Mouse (Mus musculus) heart, adult 18-20 months (tissue): ENCODE measurements around the gene Cfap126. TPM values are rescaled to one million over a fixed set of nuclear protein-coding genes. Genes with fewer than 3 reads are reported as not detected.
"Not testable (repeated sequence)": the region's sequence is repeated elsewhere in the genome, so short reads cannot be mapped to it uniquely, and the experiment has no call there.

Experiments
- DNase-seq, 2 experiments: peaks; one replicate each; pipeline ENCODE4 v3.0.0; 2021 to 2022; ENCODE audit warnings: mixed read lengths in 1 of 2
- long read RNA-seq, 2 experiments: library from polyadenylated mRNA; stranded (forward); transcript quantifications; one replicate each; pipeline ENCODE4 v2.0.0; 2021
- total RNA-seq, 2 experiments: library from RNA; stranded (reverse); gene quantifications; 2 replicates each; pipeline ENCODE4 v1.2.3; 2021

Gene Cfap126
- 1 to 10 TPM in 1 of 2 experiments, under 1 TPM in 1; 0.60 to 1.4 TPM for total RNA-seq
- long read RNA-seq, experiment 1, partial matches to known transcripts = 1 of 1 reads
- long read RNA-seq, experiment 1, other reads (novel, unspliced or antisense) = 0 of 1 reads
- long read RNA-seq, experiment 2, partial matches to known transcripts = 1 of 2 reads
- long read RNA-seq, experiment 2, other reads (novel, unspliced or antisense) = 0 of 2 reads

DNA sequence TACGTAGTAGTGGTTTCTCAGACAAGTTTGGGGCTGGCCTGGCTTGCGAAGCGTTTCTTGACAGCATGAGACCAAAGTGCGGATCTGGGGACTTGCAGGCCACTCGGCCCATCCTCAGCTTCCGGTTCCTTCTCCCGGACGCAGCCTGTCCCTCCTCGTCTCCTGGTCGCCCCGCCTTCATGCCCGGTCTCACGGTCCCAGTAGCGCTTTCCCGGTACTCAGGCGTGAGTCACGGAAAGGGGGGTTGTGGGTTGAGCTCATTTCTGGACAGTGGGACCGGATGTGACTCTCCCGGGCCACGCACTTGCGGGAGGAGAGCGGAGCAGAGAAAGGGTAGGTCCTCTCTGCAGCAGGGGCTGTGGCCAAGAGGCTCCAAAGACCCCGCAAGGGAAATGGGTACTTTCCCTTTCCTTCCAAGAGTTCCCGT lies at the start of gene Cfap126:
Cfap126 (plus strand) TSS at position 46 of the 427 bp plus-strand sequence.
- DNase-seq = peak; percentile 92 to 96

GRCm38 (mm10) chr1:171064491-171065242 lies 49.1 kb upstream of the Cfap126 start, which contains the start of gene Fcgr3:
Gene Fcgr3 (minus strand): TSS chr1:171064935.
- DNase-seq = peak; percentile 86 to 89

DNA sequence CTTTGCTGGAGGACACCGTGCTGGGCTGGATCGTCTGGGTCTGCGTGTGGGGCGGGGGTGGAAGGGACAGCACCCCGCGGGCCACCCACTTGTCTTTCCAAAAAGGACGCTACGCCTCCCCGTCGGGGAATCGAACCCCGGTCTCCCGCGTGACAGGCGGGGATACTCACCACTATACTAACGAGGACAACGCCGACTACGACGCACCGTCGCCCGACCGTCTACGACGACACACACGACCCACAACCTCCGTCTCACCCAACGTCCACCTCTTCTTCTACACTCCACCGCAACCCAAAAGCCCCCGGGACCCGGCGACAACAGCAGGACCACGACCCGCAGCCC lies 48.5 kb upstream of the Cfap126 start:
- peak; percentile 55 to 63 for DNase-seq

DNA sequence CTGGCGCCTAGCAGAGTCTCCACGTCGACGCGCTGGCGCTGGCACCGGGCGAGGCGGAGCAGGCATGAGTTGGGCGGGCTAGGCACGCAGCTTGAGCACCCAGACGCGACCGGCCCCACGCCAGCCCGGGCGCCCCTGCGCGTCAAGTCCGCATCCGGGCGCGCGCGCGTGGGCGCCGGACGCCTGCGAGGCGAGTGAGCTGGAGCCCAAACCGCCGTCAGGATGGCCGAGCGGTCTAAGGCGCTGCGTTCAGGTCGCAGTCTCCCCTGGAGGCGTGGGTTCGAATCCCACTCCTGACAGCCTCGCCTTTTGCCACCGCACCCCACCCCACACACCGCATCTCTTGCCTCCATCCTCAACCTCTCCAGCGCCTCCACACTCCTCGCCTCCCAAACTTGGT lies 48.0 kb upstream of the Cfap126 start:
- peak in 1 of 2 experiments; percentile 45 for DNase-seq

GRCm38 (mm10) chr1:171066583-171066982 lies 47.1 kb upstream of the Cfap126 start:
- peak in 1 of 2 experiments; percentile 54 for DNase-seq

DNA sequence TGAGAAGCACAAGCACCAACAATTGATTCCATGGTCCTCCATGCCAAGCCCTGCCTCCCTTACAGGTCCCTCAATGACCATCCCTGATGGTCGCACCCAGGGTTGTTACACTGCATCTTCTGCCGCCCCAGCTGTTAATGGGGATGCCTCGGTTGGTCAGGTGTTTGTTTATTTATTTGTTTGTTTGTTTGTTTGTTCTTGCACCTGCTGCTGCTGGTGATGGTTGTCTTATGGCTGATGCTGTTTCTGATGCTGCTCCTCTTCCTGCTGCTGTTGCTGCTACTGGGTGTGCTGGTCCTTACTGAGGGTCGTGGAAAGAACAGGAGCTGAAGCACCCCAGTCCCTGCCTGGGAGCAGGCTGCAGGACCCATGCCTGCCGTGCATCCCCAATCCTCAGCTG lies 45.8 kb upstream of the Cfap126 start:
- not testable (repeated sequence) for DNase-seq

DNA sequence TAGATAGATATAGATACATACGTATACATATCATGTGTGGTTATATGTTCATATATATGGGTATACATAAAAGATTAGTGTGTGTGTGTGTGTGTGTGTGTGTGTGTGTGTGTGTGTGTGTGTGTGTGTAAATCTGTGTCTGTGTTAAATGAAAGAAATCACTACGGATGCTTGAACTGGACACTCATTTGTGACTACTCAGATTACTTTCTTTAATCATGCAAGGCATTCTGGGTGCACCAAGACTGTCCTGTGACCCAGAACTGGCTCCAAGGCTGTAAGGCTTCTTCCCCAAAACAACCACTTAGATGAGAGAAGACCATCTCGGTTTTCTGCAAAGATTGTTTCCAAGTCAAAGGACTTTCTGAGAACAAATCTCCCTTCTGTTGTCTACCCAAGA lies 44.2 kb upstream of the Cfap126 start:
- DNase-seq = peak in 1 of 2 experiments; percentile 39

DNA sequence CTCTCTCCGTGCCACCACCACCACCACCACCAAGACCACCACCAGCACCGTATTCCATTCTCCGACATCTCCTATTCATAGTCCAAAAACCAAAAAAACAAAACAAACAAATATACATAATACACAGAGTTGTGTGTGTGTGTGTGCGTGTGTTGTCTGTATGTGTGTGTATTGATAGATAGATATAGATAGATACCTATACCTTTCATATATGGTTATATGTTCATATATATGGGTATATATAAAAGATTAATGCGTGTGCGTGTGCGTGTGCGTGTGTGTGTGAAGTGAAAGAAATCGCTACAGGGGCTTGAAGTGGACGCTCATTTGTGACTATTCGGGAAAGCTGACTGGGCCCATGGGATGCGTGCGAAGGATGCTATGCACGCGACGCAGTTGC lies 42.8 kb upstream of the Cfap126 start:
- DNase-seq = not testable (repeated sequence)

DNA sequence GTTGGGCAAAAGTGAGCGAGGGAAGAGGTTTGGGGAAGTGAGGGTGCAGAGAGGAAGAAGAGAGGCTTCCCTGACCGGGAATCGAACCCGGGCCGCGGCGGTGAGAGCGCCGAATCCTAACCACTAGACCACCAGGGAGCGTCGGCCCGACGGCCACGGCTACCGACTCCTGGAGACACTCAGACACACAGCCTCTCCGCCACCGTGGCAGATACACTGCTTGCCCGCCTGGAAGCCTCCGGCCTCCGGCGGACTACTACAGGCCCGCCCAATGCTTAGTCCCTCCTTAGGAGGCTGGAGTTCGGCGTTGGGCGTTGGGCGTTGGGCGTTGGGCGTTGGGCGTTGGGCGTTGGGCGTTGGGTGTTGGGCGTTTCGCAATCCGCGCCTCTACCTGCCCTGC lies 42.0 kb upstream of the Cfap126 start:
- not testable (repeated sequence) for DNase-seq

DNA sequence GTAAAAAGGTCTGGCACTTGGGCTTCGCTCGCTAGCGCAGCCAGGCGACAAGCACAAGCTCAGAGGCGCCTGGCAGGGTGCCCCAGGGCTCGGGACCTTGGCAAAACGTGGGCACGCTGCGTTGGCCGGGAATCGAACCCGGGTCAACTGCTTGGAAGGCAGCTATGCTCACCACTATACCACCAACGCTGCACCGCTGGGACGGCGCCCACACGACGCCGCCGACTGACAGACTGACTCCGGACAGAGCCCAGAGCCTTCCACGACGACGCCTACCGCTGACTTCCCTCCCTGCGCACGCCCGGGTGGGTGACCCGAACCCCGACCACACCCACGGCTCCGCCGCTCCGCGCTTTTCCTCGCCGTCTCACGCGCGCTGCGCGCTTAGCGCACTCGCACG lies 41.5 kb upstream of the Cfap126 start:
- not testable (repeated sequence) for DNase-seq

- DNase-seq = peak; percentile 57 to 77
Observed at GRCm38 (mm10) chr1:171074283-171074682, 39.4 kb upstream of the Cfap126 start.

GRCm38 (mm10) chr1:171076176-171076575 lies 37.5 kb upstream of the Cfap126 start:
- not testable (repeated sequence) for DNase-seq

- not testable (repeated sequence) for DNase-seq
Observed at GRCm38 (mm10) chr1:171077192-171077591, 36.5 kb upstream of the Cfap126 start.

- DNase-seq = peak; percentile 56 to 59
Observed at GRCm38 (mm10) chr1:171077955-171078354, 35.8 kb upstream of the Cfap126 start.

- DNase-seq = not testable (repeated sequence)
Observed at GRCm38 (mm10) chr1:171078419-171078818, 35.3 kb upstream of the Cfap126 start.

DNA sequence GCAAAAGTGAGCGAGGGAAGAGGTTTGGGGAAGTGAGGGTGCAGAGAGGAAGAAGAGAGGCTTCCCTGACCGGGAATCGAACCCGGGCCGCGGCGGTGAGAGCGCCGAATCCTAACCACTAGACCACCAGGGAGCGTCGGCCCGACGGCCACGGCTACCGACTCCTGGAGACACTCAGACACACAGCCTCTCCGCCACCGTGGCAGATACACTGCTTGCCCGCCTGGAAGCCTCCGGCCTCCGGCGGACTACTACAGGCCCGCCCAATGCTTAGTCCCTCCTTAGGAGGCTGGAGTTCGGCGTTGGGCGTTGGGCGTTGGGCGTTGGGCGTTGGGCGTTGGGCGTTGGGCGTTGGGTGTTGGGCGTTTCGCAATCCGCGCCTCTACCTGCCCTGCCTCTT lies 34.4 kb upstream of the Cfap126 start:
- DNase-seq = not testable (repeated sequence)

- DNase-seq = not testable (repeated sequence)
Observed at GRCm38 (mm10) chr1:171079825-171080224, 33.9 kb upstream of the Cfap126 start.

DNA sequence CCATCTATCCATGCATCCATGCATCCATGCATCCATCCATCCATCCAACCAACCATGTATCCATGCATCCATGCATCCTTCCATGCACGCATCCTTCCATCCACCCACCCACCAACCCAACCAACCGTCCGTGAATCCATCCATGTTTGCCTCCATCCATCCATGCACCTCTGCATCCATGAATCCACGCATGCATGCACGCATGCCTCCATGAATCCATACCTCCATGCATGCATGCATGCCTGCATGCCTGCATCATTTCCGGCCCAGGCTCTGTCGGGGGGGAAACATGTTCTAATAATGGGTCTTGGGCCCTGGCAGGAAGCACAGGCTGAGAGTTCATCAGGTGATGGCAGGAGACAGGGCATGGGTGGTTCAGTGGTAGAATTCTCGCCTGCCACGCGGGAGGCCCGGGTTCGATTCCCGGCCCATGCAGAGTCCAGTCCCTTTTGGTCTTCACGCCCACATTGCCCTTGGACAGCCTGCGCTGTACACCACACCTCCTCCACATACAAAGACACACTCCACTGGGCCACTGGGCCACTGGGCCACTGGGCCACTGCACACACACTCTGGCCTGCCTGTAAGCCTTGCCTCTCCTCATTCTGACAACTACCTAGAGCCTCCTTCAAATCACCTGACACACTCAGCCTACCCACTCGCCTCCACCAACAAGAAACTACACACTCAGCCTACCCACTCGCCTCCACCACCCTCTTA lies 32.0 kb upstream of the Cfap126 start:
- peak in 1 of 2 experiments; percentile 49 for DNase-seq

GRCm38 (mm10) chr1:171085718-171086117 lies 28.0 kb upstream of the Cfap126 start:
- no peak for DNase-seq

- DNase-seq = not testable (repeated sequence)
Observed at GRCm38 (mm10) chr1:171088237-171088869, 25.4 kb upstream of the Cfap126 start.

GRCm38 (mm10) chr1:171089891-171090290 lies 23.8 kb upstream of the Cfap126 start:
- no peak for DNase-seq

DNA sequence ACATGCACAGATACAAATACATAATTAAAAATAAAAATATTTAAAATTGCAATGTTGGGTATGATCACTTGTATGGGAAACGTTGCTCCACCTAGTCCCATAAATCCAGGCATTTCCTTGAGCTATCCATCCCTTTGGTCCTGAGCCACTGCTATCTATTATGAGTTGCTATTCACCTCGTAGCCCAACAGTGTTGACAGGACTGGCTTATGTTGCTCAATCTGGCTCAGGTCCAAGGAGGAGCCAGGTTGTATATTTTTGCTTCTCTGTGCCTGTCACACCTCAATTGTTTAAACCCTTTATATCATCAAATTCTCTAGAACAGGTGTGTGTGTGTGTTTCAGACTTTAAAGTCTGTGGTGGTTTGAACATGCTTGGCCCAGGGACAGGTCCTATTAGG lies 23.0 kb upstream of the Cfap126 start:
- DNase-seq = no peak
